Mouse (Mus musculus): ENCODE measurements at regions not wholly inside any gene's neighbourhood (a gene's known extent, or its start where the extent isn't known, plus 50 kb on each side); places are given as distances from the start of the nearest gene placed in this dataset.
"Not testable (repeated sequence)": the region's sequence is repeated elsewhere in the genome, so short reads cannot be mapped to it uniquely, and the experiment has no call there.

- DNase-seq (ENCODE audit: low spot score in 2 of 2): not testable (repeated sequence)
Observed at GRCm38 (mm10) chr10:22556401-22556800, 88.4 kb upstream of the Slc2a12 start.

- DNase-seq (ENCODE audit: low spot score in 2 of 2): not testable (repeated sequence)
Observed at GRCm38 (mm10) chr10:22569250-22570010, 75.4 kb upstream of the Slc2a12 start.

- not testable (repeated sequence) for DNase-seq (ENCODE audit: low spot score in 2 of 2)
Observed at GRCm38 (mm10) chr10:22574048-22574447, 70.8 kb upstream of the Slc2a12 start.

GRCm38 (mm10) chr10:22579426-22579825 is 65.4 kb upstream of the Slc2a12 start:
- peak in 1 of 2 experiments; percentile 10 for DNase-seq (ENCODE audit: low spot score in 2 of 2)

- not testable (repeated sequence) for DNase-seq (ENCODE audit: low spot score in 2 of 2)
Observed at GRCm38 (mm10) chr10:22581300-22581699, 63.5 kb upstream of the Slc2a12 start.

GRCm38 (mm10) chr10:22583306-22583705 is 61.5 kb upstream of the Slc2a12 start:
- DNase-seq (ENCODE audit: low spot score in 2 of 2): not testable (repeated sequence)

- not testable (repeated sequence) for DNase-seq (ENCODE audit: low spot score in 2 of 2)
Observed at GRCm38 (mm10) chr10:22588587-22588986, 56.2 kb upstream of the Slc2a12 start.

GRCm38 (mm10) chr10:22591664-22592063 is 53.1 kb upstream of the Slc2a12 start:
- DNase-seq (ENCODE audit: low spot score in 2 of 2): not testable (repeated sequence)

GRCm38 (mm10) chr10:22592189-22592603 is 52.6 kb upstream of the Slc2a12 start:
- not testable (repeated sequence) for DNase-seq (ENCODE audit: low spot score in 2 of 2)

GRCm38 (mm10) chr10:22592752-22593151 is 52.1 kb upstream of the Slc2a12 start:
- not testable (repeated sequence) for DNase-seq (ENCODE audit: low spot score in 2 of 2)
